Mouse (Mus musculus): ENCODE results near the gene Slc25a11. TPM values are rescaled to one million over a fixed set of nuclear protein-coding genes. Genes with fewer than 3 reads are reported as not detected.

Slc25a11 gene
- polyA plus RNA-seq, 2 experiments, result 39.0 to 60.8 TPM

- Histone ChIP-seq H3K36me3 (replicated peaks; ENCODE audit: control insufficient read depth, insufficient read depth, low read depth) (no peaks in the 10 kb centered on the region), H3K4me2 (ENCODE audit: low read depth) (no peak overlapping the region), H3K27ac (no peak overlapping the region), H3K4me3 (ENCODE audit: insufficient read depth in 1 of 2, low read depth in 2 of 2, low read length in 2 of 2) (no peak overlapping the region), H3K4me1 (replicated peaks; ENCODE audit: control insufficient read depth in 2 of 2, insufficient read depth in 2 of 2, low read length in 1 of 2) (peaks cover 0 to 17% of the 10 kb centered on the region in 2 experiments; a peak in 1 of 4 replicates), H3K27me3 (ENCODE audit: control insufficient read depth, insufficient read depth, low read length) (no peaks in the 10 kb centered on the region), H3K9me3 (ENCODE audit: control insufficient read depth, low read length) (no peaks in the 10 kb centered on the region), H3K9ac (replicated peaks) (no peak overlapping the region)
- no peak for ATAC-seq (ENCODE audit: insufficient read depth)
- TF ChIP-seq CTCF (IDR thresholded peaks at IDR 0.05; ENCODE audit: low read depth) (no peak), EP300 (IDR thresholded peaks at IDR 0.05; ENCODE audit: low read depth) (no peak)
- WGBS (ENCODE audit: insufficient replicate concordance), result 54% methylated on average over 11 of the region's 11 CpGs
- no peak for DNase-seq (ENCODE audit: low read depth in 3 of 3, low spot score in 3 of 3)
Measured at GRCm38 (mm10) chr11:70674501-70674900, 27.2 kb upstream of the Slc25a11 start.

- Histone ChIP-seq H3K9me3 (ENCODE audit: control insufficient read depth, low read length) (no peaks in the 10 kb centered on the region), H3K4me1 (replicated peaks; ENCODE audit: control insufficient read depth in 2 of 2, insufficient read depth in 2 of 2, low read length in 1 of 2) (peaks cover 0 to 13% of the 10 kb centered on the region in 2 experiments; a peak in 1 of 4 replicates), H3K36me3 (replicated peaks; ENCODE audit: control insufficient read depth, insufficient read depth, low read depth) (no peaks in the 10 kb centered on the region), H3K9ac (replicated peaks) (no peak overlapping the region), H3K4me2 (ENCODE audit: low read depth) (no peak overlapping the region), H3K27me3 (ENCODE audit: control insufficient read depth, insufficient read depth, low read length) (no peaks in the 10 kb centered on the region), H3K27ac (no peak overlapping the region), H3K4me3 (ENCODE audit: insufficient read depth in 1 of 2, low read depth in 2 of 2, low read length in 2 of 2) (no peak overlapping the region)
- ATAC-seq (ENCODE audit: insufficient read depth), result no peak
- WGBS (ENCODE audit: insufficient replicate concordance), result 88% methylated on average over 6 of the region's 6 CpGs
- TF ChIP-seq EP300 (IDR thresholded peaks at IDR 0.05; ENCODE audit: low read depth) (no peak), CTCF (IDR thresholded peaks at IDR 0.05; ENCODE audit: low read depth) (no peak)
- no peak for DNase-seq (ENCODE audit: low read depth in 3 of 3, low spot score in 3 of 3)
Measured at GRCm38 (mm10) chr11:70674014-70674413, 26.7 kb upstream of the Slc25a11 start.

GRCm38 (mm10) chr11:70671333-70672047 is 24.2 kb upstream of the Slc25a11 start:
- H3K9me3 ChIP-seq (ENCODE audit: control insufficient read depth, low read length), result no peaks in the 10 kb centered on the region
- TF ChIP-seq EP300 (IDR thresholded peaks at IDR 0.05; ENCODE audit: low read depth), result no peak
- TF ChIP-seq CTCF (IDR thresholded peaks at IDR 0.05; ENCODE audit: low read depth), result no peak
- no peak overlapping the region for H3K9ac ChIP-seq (replicated peaks)
- no peak for DNase-seq (ENCODE audit: low read depth in 3 of 3, low spot score in 3 of 3)
- H3K4me3 ChIP-seq (ENCODE audit: insufficient read depth in 1 of 2, low read depth in 2 of 2, low read length in 2 of 2), result no peak overlapping the region
- no peaks in the 10 kb centered on the region for H3K36me3 ChIP-seq (replicated peaks; ENCODE audit: control insufficient read depth, insufficient read depth, low read depth)
- peaks cover 9 to 12% of the 10 kb centered on the region in 2 experiments for H3K4me1 ChIP-seq (replicated peaks; ENCODE audit: control insufficient read depth in 2 of 2, insufficient read depth in 2 of 2, low read length in 1 of 2)
- H3K4me2 ChIP-seq (ENCODE audit: low read depth), result no peak overlapping the region
- no peak for ATAC-seq (ENCODE audit: insufficient read depth)
- 78% methylated on average over 16 of the region's 16 CpGs for WGBS (ENCODE audit: insufficient replicate concordance)
- no peak overlapping the region for H3K27ac ChIP-seq
- no peaks in the 10 kb centered on the region for H3K27me3 ChIP-seq (ENCODE audit: control insufficient read depth, insufficient read depth, low read length)

- Histone ChIP-seq H3K36me3 (replicated peaks; ENCODE audit: control insufficient read depth, insufficient read depth, low read depth) (no peaks in the 10 kb centered on the region), H3K4me2 (ENCODE audit: low read depth) (peak overlapping the region; percentile 91), H3K9ac (replicated peaks) (no peak overlapping the region; the same call in 1 of the 2 replicates), H3K9me3 (ENCODE audit: control insufficient read depth, low read length) (no peaks in the 10 kb centered on the region), H3K4me3 (ENCODE audit: insufficient read depth in 1 of 2, low read depth in 2 of 2, low read length in 2 of 2) (peak overlapping the region; percentile 79 to 93; a peak in 3 of 4 replicates), H3K27ac (no peak overlapping the region), H3K27me3 (ENCODE audit: control insufficient read depth, insufficient read depth, low read length) (no peaks in the 10 kb centered on the region), H3K4me1 (replicated peaks; ENCODE audit: control insufficient read depth in 2 of 2, insufficient read depth in 2 of 2, low read length in 1 of 2) (peaks cover 9 to 12% of the 10 kb centered on the region in 2 experiments)
- DNase-seq (ENCODE audit: low read depth in 3 of 3, low spot score in 3 of 3), result no peak
- TF ChIP-seq EP300 (IDR thresholded peaks at IDR 0.05; ENCODE audit: low read depth), result no peak
- no peak for TF ChIP-seq CTCF (IDR thresholded peaks at IDR 0.05; ENCODE audit: low read depth)
- ATAC-seq (ENCODE audit: insufficient read depth), result no peak
- 57% methylated on average over 14 of the region's 14 CpGs for WGBS (ENCODE audit: insufficient replicate concordance)
Measured at GRCm38 (mm10) chr11:70670483-70670882, 23.2 kb upstream of the Slc25a11 start.

- H3K4me3 ChIP-seq (ENCODE audit: insufficient read depth in 1 of 2, low read depth in 2 of 2, low read length in 2 of 2), result peak overlapping the region; percentile 79 to 93
- no peaks in the 10 kb centered on the region for H3K9me3 ChIP-seq (ENCODE audit: control insufficient read depth, low read length)
- ATAC-seq (ENCODE audit: insufficient read depth) (no peak), DNase-seq (ENCODE audit: low read depth in 3 of 3, low spot score in 3 of 3) (peak; percentile 59 to 66 (median 63))
- TF ChIP-seq EP300 (IDR thresholded peaks at IDR 0.05; ENCODE audit: low read depth) (no peak), CTCF (IDR thresholded peaks at IDR 0.05; ENCODE audit: low read depth) (peak; percentile 63)
- H3K9ac ChIP-seq (replicated peaks), result peak overlapping the region; percentile 81
- peak overlapping the region; percentile 74 for H3K27ac ChIP-seq
- WGBS (ENCODE audit: insufficient replicate concordance), result 1% methylated on average over 31 of the region's 31 CpGs
- peaks cover 6% of the 10 kb centered on the region for H3K36me3 ChIP-seq (replicated peaks; ENCODE audit: control insufficient read depth, insufficient read depth, low read depth)
- peaks cover 9 to 12% of the 10 kb centered on the region in 2 experiments for H3K4me1 ChIP-seq (replicated peaks; ENCODE audit: control insufficient read depth in 2 of 2, insufficient read depth in 2 of 2, low read length in 1 of 2)
- H3K4me2 ChIP-seq (ENCODE audit: low read depth), result peak overlapping the region; percentile 91
- no peaks in the 10 kb centered on the region for H3K27me3 ChIP-seq (ENCODE audit: control insufficient read depth, insufficient read depth, low read length)
Measured at GRCm38 (mm10) chr11:70669582-70670345, 22.5 kb upstream of the Slc25a11 start.

All from liver, embryonic 14.5 days (tissue).